Comparison of ENCODE assay signal across 8 mouse cellular contexts in genomic region chr15:82963090-82963489, GRCm38 (mm10). TPM values are rescaled to one million over a fixed set of nuclear protein-coding genes. Genes with fewer than 3 reads are reported as not detected.
DNase-seq lines count a peak whose midpoint lies in the region; ATAC-seq and TF ChIP-seq lines count a peak whose summit lies in the region.

No protein-coding gene starts in this region.

- no peak for TF ChIP-seq CTCF in olfactory bulb, adult 2 months (IDR thresholded peaks at IDR 0.05; ENCODE audit: insufficient read depth, low read depth, low read length)

- H3K27ac ChIP-seq in intestine, embryonic 15.5 days = peak overlapping the region; percentile 56
- H3K27ac ChIP-seq in olfactory bulb, adult 2 months (ENCODE audit: insufficient read depth, low read depth, low read length) = peak overlapping the region; percentile 72

- peak overlapping the region; percentile 89 for H3K4me2 ChIP-seq in intestine, embryonic 15.5 days (replicated peaks)

- H3K9ac ChIP-seq in intestine, embryonic 15.5 days = peak overlapping the region; percentile 50

- H3K4me3 ChIP-seq in megakaryocyte, embryonic 14.5 days (replicated peaks) = peak overlapping the region; percentile 84
- H3K4me3 ChIP-seq in intestine, embryonic 15.5 days (replicated peaks) = peak overlapping the region; percentile 55
- H3K4me3 ChIP-seq in olfactory bulb, adult 2 months (ENCODE audit: insufficient read depth, low read depth, low read length) = peak overlapping the region; percentile 82

- H3K36me3 ChIP-seq in megakaryocyte, embryonic 14.5 days (replicated peaks; ENCODE audit: low read length) = no peaks in the 10 kb centered on the region
- no peaks in the 10 kb centered on the region for H3K36me3 ChIP-seq in intestine, embryonic 15.5 days

- no peak for ATAC-seq in megakaryocyte, adult 5-6 weeks (ENCODE audit: poor library complexity, severe bottlenecking)
- no peak for ATAC-seq in intestine, embryonic 15.5 days

- H3K27me3 ChIP-seq in megakaryocyte, embryonic 14.5 days (replicated peaks) = peaks cover 82% of the 10 kb centered on the region
- peaks cover 14% of the 10 kb centered on the region; the same call in 1 of the 2 replicates for H3K27me3 ChIP-seq in intestine, embryonic 15.5 days (replicated peaks)

- H3K4me1 ChIP-seq in megakaryocyte, embryonic 14.5 days = peaks cover 61% of the 10 kb centered on the region
- peaks cover 49% of the 10 kb centered on the region for H3K4me1 ChIP-seq in intestine, embryonic 15.5 days (replicated peaks)
- peaks cover 62% of the 10 kb centered on the region for H3K4me1 ChIP-seq in olfactory bulb, adult 2 months (ENCODE audit: control insufficient read depth, insufficient read depth, low read length)

- peak; percentile 35 for DNase-seq in adrenal gland, postnatal 10 days
- DNase-seq in adrenal gland, postnatal 36 days = no peak
- no peak for DNase-seq in ovary, postnatal 36 days (ENCODE audit: low spot score)
- DNase-seq in cerebellum, adult 9-10 months = no peak

- H3K9me3 ChIP-seq in megakaryocyte, embryonic 14.5 days = no peaks in the 10 kb centered on the region
- H3K9me3 ChIP-seq in intestine, embryonic 15.5 days = no peaks in the 10 kb centered on the region

- WGBS in intestine, embryonic 15.5 days = 4% methylated on average over 26 of the region's 39 CpGs
- 5% methylated on average over 39 of the region's 39 CpGs for WGBS in olfactory bulb, adult 2 months

- no peak for TF ChIP-seq POLR2A in olfactory bulb, adult 2 months (IDR thresholded peaks at IDR 0.05; ENCODE audit: insufficient read depth, low read depth, low read length)

RNA-seq across cellular contexts. Expression of gene Tcf20, which starts 24.6 kb away (rescaled TPM):
- 10 to 100 TPM; 70.8 to 71.5 TPM for total RNA-seq in adrenal gland, postnatal 10 days (2021)
- 100 to 1,000 TPM in 1 of 2 experiments, 10 to 100 TPM in 1; 94.4 to 104 TPM for total RNA-seq in adrenal gland, postnatal 36 days (2021)
- 4.5 and 7.5 TPM in 2 replicates for polyA plus RNA-seq in megakaryocyte, embryonic 14.5 days (2012; ENCODE audit: insufficient read depth, low replicate concordance)
- 40.7 and 46.5 TPM in 2 replicates for total RNA-seq in megakaryocyte, adult 5-6 weeks (2015)
- total RNA-seq in megakaryocyte, adult 5-6 weeks (2017) = 75.9 and 85.2 TPM in 2 replicates
- polyA plus RNA-seq in intestine, embryonic 15.5 days (2015; fragmentation: Nextera tagmentation; extraction: Ambion mirVana) = 7.0 and 7.7 TPM in 2 replicates
- 82.1 TPM in 1 of 2 replicates, not detected in the other for polyA plus RNA-seq in olfactory bulb, adult 2 months (2012; ENCODE audit: insufficient read depth, insufficient read length, low replicate concordance, missing spikeins)
